Mouse (Mus musculus) lung, postnatal 25 days (tissue): Measurements from ENCODE around the gene Gm10999.
"Not testable (repeated sequence)": the region's sequence is repeated elsewhere in the genome, so short reads cannot be mapped to it uniquely, and the experiment has no call there.

Experiments used
- DNase-seq: peaks from one replicate; pipeline ENCODE4 v3.0.0; 2022; ENCODE audit warnings: low spot score

The Gm10999 gene

GRCm38 (mm10) chr8:129131561-129131960, at the start of gene Gm10999:
Gm10999 (minus strand) TSS chr8:129131661.
- DNase-seq, result no peak

DNA sequence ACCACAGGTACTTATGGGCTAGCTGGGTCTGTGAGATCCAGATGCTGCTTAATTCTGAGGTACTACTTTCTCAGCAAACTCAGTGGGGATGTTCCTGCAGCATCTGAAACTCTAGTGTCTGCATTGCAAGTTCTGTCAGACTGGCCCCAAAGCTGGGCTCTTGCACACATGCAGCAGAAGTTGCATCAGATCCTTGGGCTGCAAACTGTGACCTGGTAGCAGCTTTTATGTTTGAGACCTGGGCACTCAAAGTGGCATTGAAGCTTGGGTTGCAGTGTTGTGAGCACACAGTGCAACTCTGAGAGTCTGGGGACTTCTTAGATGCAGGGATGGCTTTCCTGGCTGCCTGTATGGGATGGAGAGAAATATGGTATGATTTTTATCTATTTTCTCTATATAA, 2.0 kb upstream of the Gm10999 start:
- DNase-seq, result no peak

DNA sequence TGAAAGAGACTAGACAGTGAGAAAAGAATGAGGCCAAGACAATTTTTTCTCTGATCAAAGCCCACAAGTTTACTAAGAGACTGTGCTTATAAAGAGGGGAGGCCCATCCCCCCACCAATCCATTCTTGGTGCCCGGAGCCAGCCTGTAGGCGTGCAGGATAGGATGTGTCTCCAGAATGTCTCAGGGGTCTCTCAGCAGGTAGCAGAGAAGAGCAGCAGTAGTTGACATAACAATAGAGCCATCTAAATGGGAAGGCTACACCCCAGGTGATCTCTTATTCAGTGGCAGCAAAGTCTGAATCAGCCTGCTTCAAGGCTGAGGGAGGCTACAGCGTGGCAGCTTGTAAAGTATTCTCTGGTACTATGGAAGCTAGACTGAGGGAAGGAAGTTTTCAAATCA, 15.7 kb downstream of the Gm10999 start:
- not testable (repeated sequence) for DNase-seq
